11 mouse cellular contexts compared by ENCODE assay signal in genomic region chr16:87774398-87774797, GRCm38 (mm10).
DNase-seq lines count a peak whose midpoint lies in the region; ATAC-seq and TF ChIP-seq lines count a peak whose summit lies in the region.
"Had no signal": no experiment of that assay in that cellular context is flagged by ENCODE, and none has a peak within 500 bp of the region (broad histone marks: within the 10 kb centered on the region; RNA-seq: fewer than 3 reads in every experiment).

No protein-coding gene starts in this region.

- no peaks in the 10 kb centered on the region for H3K36me3 ChIP-seq in forebrain, embryonic 14.5 days (ENCODE audit: control insufficient read depth, insufficient read depth, low read length)
- no peaks in the 10 kb centered on the region for H3K36me3 ChIP-seq in forebrain, embryonic 13.5 days (ENCODE audit: poor library complexity, severe bottlenecking)
- H3K36me3 ChIP-seq in thymus, adult 2 months (ENCODE audit: control insufficient read depth, insufficient read depth, low read length), result no peaks in the 10 kb centered on the region
- H3K36me3 ChIP-seq in hindbrain, embryonic 14.5 days (replicated peaks; ENCODE audit: control insufficient read depth, insufficient read depth), result no peaks in the 10 kb centered on the region
- H3K36me3 ChIP-seq: embryonic facial prominence, embryonic 15.5 days; heart, embryonic 13.5 days had no signal

- no peaks in the 10 kb centered on the region for H3K9me3 ChIP-seq in forebrain, embryonic 14.5 days (replicated peaks; ENCODE audit: control insufficient read depth, low read length)
- H3K9me3 ChIP-seq in forebrain, embryonic 13.5 days (replicated peaks), result no peaks in the 10 kb centered on the region
- no peaks in the 10 kb centered on the region for H3K9me3 ChIP-seq in hindbrain, embryonic 14.5 days (ENCODE audit: control insufficient read depth, low read length)
- H3K9me3 ChIP-seq: embryonic facial prominence, embryonic 15.5 days; heart, embryonic 13.5 days had no signal

- no peaks in the 10 kb centered on the region for H3K27me3 ChIP-seq in forebrain, embryonic 14.5 days (replicated peaks; ENCODE audit: control insufficient read depth, insufficient read depth, low read length)
- no peaks in the 10 kb centered on the region for H3K27me3 ChIP-seq in forebrain, embryonic 13.5 days
- H3K27me3 ChIP-seq in thymus, adult 2 months (ENCODE audit: control insufficient read depth, insufficient read depth, low read length), result no peaks in the 10 kb centered on the region
- no peaks in the 10 kb centered on the region for H3K27me3 ChIP-seq in hindbrain, embryonic 14.5 days (ENCODE audit: control insufficient read depth, insufficient read depth, low read length)
- H3K27me3 ChIP-seq: embryonic facial prominence, embryonic 15.5 days; heart, embryonic 13.5 days had no signal

- H3K4me1 ChIP-seq in forebrain, embryonic 14.5 days (ENCODE audit: control insufficient read depth, insufficient read depth, low read length), result no peaks in the 10 kb centered on the region
- H3K4me1 ChIP-seq in forebrain, embryonic 13.5 days, result no peaks in the 10 kb centered on the region
- H3K4me1 ChIP-seq in thymus, adult 2 months (replicated peaks; ENCODE audit: control insufficient read depth, insufficient read depth, low read length), result peaks cover 9% of the 10 kb centered on the region
- H3K4me1 ChIP-seq in hindbrain, embryonic 14.5 days (replicated peaks; ENCODE audit: control insufficient read depth, insufficient read depth, low read length), result no peaks in the 10 kb centered on the region
- H3K4me1 ChIP-seq: embryonic facial prominence, embryonic 15.5 days; heart, embryonic 13.5 days had no signal

- WGBS in forebrain, embryonic 14.5 days, result 61% methylated on average over 3 of the region's 3 CpGs
- 70% methylated on average over 3 of the region's 3 CpGs for WGBS in forebrain, embryonic 13.5 days
- WGBS in thymus, adult 2 months, result 73% methylated on average over 3 of the region's 3 CpGs
- 73% methylated on average over 3 of the region's 3 CpGs for WGBS in hindbrain, embryonic 14.5 days

- DNase-seq in forebrain, embryonic 14.5 days (ENCODE audit: low spot score), result peak; percentile 24
- peak; percentile 58 for DNase-seq in thymus, adult 2 months
- no peak for DNase-seq in thymus, adult 18-20 months
- peak; percentile 37 to 47 for DNase-seq in kidney, postnatal 4 days
- no peak for DNase-seq in left cerebral cortex, postnatal 4 days
- no peak for DNase-seq in hindbrain, embryonic 14.5 days (ENCODE audit: low spot score)
- DNase-seq in gastrocnemius, postnatal 36 days, result no peak

- intact Hi-C loops in left cerebral cortex, postnatal 4 days (cut with DNase I), result no loop called here
- intact Hi-C loops in gastrocnemius, postnatal 36 days (cut with DNase I), result no loop called here

- H3K27ac ChIP-seq in forebrain, embryonic 14.5 days (ENCODE audit: low read depth, low read length), result no peak overlapping the region
- no peak overlapping the region for H3K27ac ChIP-seq in forebrain, embryonic 13.5 days
- no peak overlapping the region for H3K27ac ChIP-seq in thymus, adult 2 months (ENCODE audit: control insufficient read depth, insufficient read depth, low read length)
- H3K27ac ChIP-seq in hindbrain, embryonic 14.5 days, result no peak overlapping the region
- H3K27ac ChIP-seq: embryonic facial prominence, embryonic 15.5 days; heart, embryonic 13.5 days had no signal

- no peak overlapping the region for H3K4me2 ChIP-seq in forebrain, embryonic 14.5 days (ENCODE audit: low read length)
- H3K4me2 ChIP-seq in forebrain, embryonic 13.5 days, result no peak overlapping the region
- no peak overlapping the region for H3K4me2 ChIP-seq in hindbrain, embryonic 14.5 days (replicated peaks)
- H3K4me2 ChIP-seq: embryonic facial prominence, embryonic 15.5 days; heart, embryonic 13.5 days; midbrain, embryonic 11.5 days had no signal

- no peak for TF ChIP-seq POLR2A in thymus, adult 2 months (IDR thresholded peaks at IDR 0.05; ENCODE audit: control insufficient read depth, extremely low read depth, insufficient read depth, low read length, poor library complexity)

- TF ChIP-seq CTCF in thymus, adult 2 months (IDR thresholded peaks at IDR 0.05; ENCODE audit: borderline replicate concordance, control insufficient read depth, extremely low read depth, insufficient read depth, low read length, poor library complexity), result no peak

- no peak overlapping the region for H3K9ac ChIP-seq in forebrain, embryonic 14.5 days (ENCODE audit: low read length)
- H3K9ac ChIP-seq in forebrain, embryonic 13.5 days, result no peak overlapping the region
- no peak overlapping the region for H3K9ac ChIP-seq in hindbrain, embryonic 14.5 days
- H3K9ac ChIP-seq: embryonic facial prominence, embryonic 15.5 days; heart, embryonic 13.5 days had no signal

- H3K4me3 ChIP-seq in forebrain, embryonic 14.5 days (ENCODE audit: low read depth, low read length), result no peak overlapping the region
- H3K4me3 ChIP-seq in forebrain, embryonic 13.5 days, result no peak overlapping the region
- no peak overlapping the region for H3K4me3 ChIP-seq in thymus, adult 2 months (ENCODE audit: control insufficient read depth, insufficient read depth, low read length)
- H3K4me3 ChIP-seq in hindbrain, embryonic 14.5 days (replicated peaks; ENCODE audit: low read length), result no peak overlapping the region
- H3K4me3 ChIP-seq: embryonic facial prominence, embryonic 15.5 days; heart, embryonic 13.5 days had no signal

- no peak for ATAC-seq in forebrain, embryonic 14.5 days
- no peak for ATAC-seq in forebrain, embryonic 13.5 days
- no peak for ATAC-seq in hindbrain, embryonic 14.5 days (ENCODE audit: low FRiP score)

Comparison
In these comparisons a context has a peak if more than half of its experiments do, and no peak if none do; other contexts are left out.
1. DNase-seq: peak in forebrain, embryonic 14.5 days (single experiment), thymus, adult 2 months (single experiment) and kidney, postnatal 4 days (2 of 2); none in thymus, adult 18-20 months (0 of 2), left cerebral cortex, postnatal 4 days (single experiment), hindbrain, embryonic 14.5 days (single experiment) and gastrocnemius, postnatal 36 days (0 of 2).